Mouse (Mus musculus) G1E (cell line): Measurements from ENCODE around the gene Slc12a6. TPM values are rescaled to one million over a fixed set of nuclear protein-coding genes. Genes with fewer than 3 reads are reported as not detected.
A peak's percentile ranks its signal among the peaks of the same experiment; 100 is the strongest.

Experiments
- ATAC-seq: 2 replicates; pipeline ENCODE4 v1.8.0; 2016; ENCODE audit warnings: mild to moderate bottlenecking; ENCODE audit not compliant: insufficient number of reproducible peaks, poor library complexity, low FRiP score, severe bottlenecking; ENCODE audit errors: extremely low read depth
- DNase-seq: peaks from one replicate; pipeline ENCODE4 v3.0.0; 2012; ENCODE audit warnings: low spot score
- H3K27me3 ChIP-seq: 2 replicates; pipeline ENCODE4 v1.6.1; 2012; ENCODE audit warnings: mild to moderate bottlenecking, low read length, inconsistent platforms; ENCODE audit not compliant: insufficient read depth
- H3K36me3 ChIP-seq: replicated peaks from 2 replicates; pipeline ENCODE3; 2012; ENCODE audit warnings: mild to moderate bottlenecking, inconsistent platforms
- H3K4me1 ChIP-seq: 2 replicates; pipeline ENCODE4 v1.6.1; 2012; ENCODE audit warnings: low read depth, low read length, inconsistent platforms, mixed read lengths; ENCODE audit not compliant: insufficient read depth
- H3K4me3 ChIP-seq: 2 replicates; pipeline ENCODE4 v1.5.1; 2012; ENCODE audit warnings: low read depth, mild to moderate bottlenecking, inconsistent platforms, low read length, moderate library complexity, mixed read lengths
- H3K9me3 ChIP-seq: replicated peaks from 2 replicates; pipeline ENCODE4 v1.6.1; 2012; ENCODE audit warnings: inconsistent platforms
- CTCF ChIP-seq: IDR thresholded peaks from 2 replicates; pipeline ENCODE4 v1.5.1; 2012; ENCODE audit warnings: low read depth, low read length, inconsistent platforms, mixed read lengths
- GATA1 ChIP-seq: IDR thresholded peaks from 2 replicates; pipeline ENCODE4 v1.6.1; 2012; ENCODE audit warnings: borderline replicate concordance, low read length, inconsistent platforms, mixed read lengths
- GATA2 ChIP-seq: IDR thresholded peaks from 2 replicates; pipeline ENCODE4 v1.6.1; 2012; ENCODE audit warnings: low read depth, low read length, inconsistent platforms, borderline replicate concordance
- POLR2AphosphoS5 ChIP-seq: IDR thresholded peaks from 2 replicates; pipeline ENCODE4 v1.6.1; 2012; ENCODE audit warnings: low read depth, low read length, inconsistent platforms; ENCODE audit not compliant: insufficient replicate concordance
- TAL1 ChIP-seq: conservative IDR thresholded peaks from 2 replicates; pipeline ENCODE4 v1.6.1; 2012; ENCODE audit warnings: low read depth, low read length, inconsistent platforms, mixed read lengths
- polyA plus RNA-seq: library from polyadenylated mRNA; stranded (reverse); fragments of >175 nt; gene quantifications from 2 replicates; pipeline ENCODE4 v1.2.3, GENCODE M21; 2012
- total RNA-seq, 2 experiments: library from RNA; stranded (forward) in 1 of 2; stranded (reverse) in 1 of 2; fragments of 200-1000 nt in 1 of 2; fragments of >200 nt in 1 of 2; fragmentation: Nextera tagmentation in 1 of 2; gene quantifications; 2 replicates each; pipeline ENCODE4 v1.2.3; 2014 to 2017

Gene Slc12a6
- total and polyA plus RNA-seq, 3 experiments = 4.2 to 55.9 (median 50.5) TPM

DNA sequence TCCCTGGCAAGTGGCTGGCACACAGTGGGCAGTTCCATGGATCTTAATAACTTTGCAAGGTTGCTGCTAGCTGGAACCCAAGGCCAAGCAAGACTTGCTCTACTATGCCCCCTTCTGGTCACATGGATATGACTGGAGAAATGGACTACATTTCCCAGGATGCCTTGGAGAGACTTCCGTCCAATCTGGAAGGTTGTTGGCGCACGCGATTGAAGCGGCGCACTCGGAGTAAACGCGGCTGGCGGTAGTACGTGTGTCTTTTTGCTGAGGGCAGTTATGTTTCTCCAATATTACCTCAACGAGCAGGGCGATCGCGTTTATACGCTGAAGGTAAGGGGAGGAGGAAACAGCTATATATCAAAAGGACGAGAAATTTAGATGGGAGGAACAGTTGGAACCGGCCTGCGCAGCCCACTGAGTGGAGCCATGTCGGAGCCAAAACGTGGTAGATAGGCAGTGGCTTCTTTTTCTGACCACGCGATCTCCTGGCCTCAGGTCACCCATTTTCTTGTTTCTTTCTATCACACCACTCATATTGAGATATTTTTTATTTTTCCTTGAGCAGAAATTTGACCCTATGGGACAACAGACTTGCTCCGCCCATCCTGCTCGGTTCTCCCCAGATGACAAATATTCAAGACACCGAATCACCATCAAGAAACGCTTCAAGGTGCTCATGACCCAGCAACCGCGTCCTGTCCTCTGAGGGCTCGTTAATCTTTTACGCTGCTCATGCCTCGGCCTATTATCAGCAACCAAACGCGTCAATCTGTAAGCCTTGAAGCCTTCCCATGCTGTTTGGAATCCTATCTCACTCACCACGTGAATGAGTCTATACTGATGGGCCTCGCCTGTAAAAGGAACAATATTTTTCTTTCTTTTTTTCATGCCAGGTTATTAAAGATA is 3.6 kb upstream of the Slc12a6 start, which contains the start of gene Nop10:
Gene Nop10 (plus strand): TSS at position 179 of the 906 bp plus-strand sequence.
- TF ChIP-seq TAL1 = no peak
- TF ChIP-seq POLR2AphosphoS5 = 0 out of 2 replicates have a peak, but pooled peaks have one; percentile 64
- TF ChIP-seq CTCF = peak; percentile 72
- no peak for TF ChIP-seq GATA1
- no peak for TF ChIP-seq GATA2
- peaks cover 35% of the 10 kb centered on the region for H3K4me1 ChIP-seq
- DNase-seq (peak; percentile 67), ATAC-seq (peak; percentile 71)
- H3K9me3 ChIP-seq = no peaks in the 10 kb centered on the region
- no peaks in the 10 kb centered on the region; the same call in 1 of the 2 replicates for H3K27me3 ChIP-seq
- H3K36me3 ChIP-seq = peaks cover 21% of the 10 kb centered on the region
- peak within 1 kb of the TSS; percentile 75 for H3K4me3 ChIP-seq

GRCm38 (mm10) chr2:112262779-112263295 is 2.8 kb upstream of the Slc12a6 start:
- ATAC-seq (peak; percentile 35; the same call in 1 of the 2 replicates), DNase-seq (peak; percentile 28)
- H3K4me1 ChIP-seq = peaks cover 36% of the 10 kb centered on the region
- H3K9me3 ChIP-seq = no peaks in the 10 kb centered on the region
- peak overlapping the region; percentile 75 for H3K4me3 ChIP-seq
- H3K27me3 ChIP-seq = no peaks in the 10 kb centered on the region; the same call in 1 of the 2 replicates
- TF ChIP-seq POLR2AphosphoS5 (no peak), CTCF (no peak), TAL1 (no peak), GATA2 (no peak), GATA1 (no peak)
- peaks cover 21% of the 10 kb centered on the region for H3K36me3 ChIP-seq

- Histone ChIP-seq H3K36me3 (peaks cover 21% of the 10 kb centered on the region), H3K4me3 (no peak overlapping the region; the same call in 1 of the 2 replicates), H3K9me3 (no peaks in the 10 kb centered on the region), H3K4me1 (peaks cover 38% of the 10 kb centered on the region), H3K27me3 (no peaks in the 10 kb centered on the region)
- TF ChIP-seq GATA1 (no peak), TAL1 (no peak), CTCF (no peak), POLR2AphosphoS5 (no peak), GATA2 (no peak)
- ATAC-seq (no peak), DNase-seq (no peak)
These were observed 1.3 kb upstream of the Slc12a6 start for GRCm38 (mm10) chr2:112264364-112264763.

GRCm38 (mm10) chr2:112266242-112266592 is 592 bp downstream of the Slc12a6 start, which contains the start of gene Gm21985:
Gene Gm21985, plus strand, starts transcription at chr2:112266314.
- DNase-seq = peak; percentile 30
- peaks cover 24% of the 10 kb centered on the region for H3K36me3 ChIP-seq
- H3K27me3 ChIP-seq = no peaks in the 10 kb centered on the region
- peaks cover 38% of the 10 kb centered on the region for H3K4me1 ChIP-seq
- ATAC-seq = 0 out of 2 replicates have a peak, but pooled peaks have one; percentile 9
- H3K4me3 ChIP-seq = peak within 1 kb of the TSS; percentile 94
- no peak for TF ChIP-seq GATA2
- TF ChIP-seq POLR2AphosphoS5 = no peak
- TF ChIP-seq CTCF = no peak
- TF ChIP-seq TAL1 = no peak
- no peak for TF ChIP-seq GATA1
- no peaks in the 10 kb centered on the region for H3K9me3 ChIP-seq

DNA sequence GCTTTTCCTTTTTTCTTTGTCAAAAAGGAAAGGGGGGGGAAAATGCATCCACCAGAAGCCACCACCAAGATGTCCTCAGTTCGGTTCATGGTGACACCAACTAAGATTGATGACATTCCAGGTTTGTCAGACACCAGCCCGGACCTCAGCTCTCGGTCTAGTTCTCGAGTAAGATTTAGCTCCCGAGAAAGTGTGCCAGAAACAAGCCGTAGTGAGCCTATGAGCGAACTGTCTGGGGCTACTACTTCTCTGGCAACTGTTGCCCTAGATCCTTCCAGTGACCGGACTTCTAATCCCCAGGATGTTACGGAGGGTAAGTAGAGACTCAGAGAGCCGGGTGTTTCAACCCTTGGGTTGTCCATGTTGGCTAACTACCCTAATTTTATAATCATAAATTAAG is 1.2 kb downstream of the Slc12a6 start:
- no peak for DNase-seq
- Histone ChIP-seq H3K4me3 (no peak overlapping the region; the same call in 1 of the 2 replicates), H3K36me3 (peaks cover 26% of the 10 kb centered on the region), H3K9me3 (no peaks in the 10 kb centered on the region), H3K27me3 (no peaks in the 10 kb centered on the region), H3K4me1 (peaks cover 36% of the 10 kb centered on the region)
- no peak for ATAC-seq
- TF ChIP-seq CTCF (no peak), GATA2 (no peak), TAL1 (no peak), POLR2AphosphoS5 (no peak), GATA1 (no peak)

- ATAC-seq (0 out of 2 replicates have a peak, but pooled peaks have one; percentile 18), DNase-seq (no peak)
- H3K4me3 ChIP-seq = no peak overlapping the region
- no peaks in the 10 kb centered on the region for H3K9me3 ChIP-seq
- no peaks in the 10 kb centered on the region for H3K27me3 ChIP-seq
- TF ChIP-seq GATA1 (no peak), CTCF (no peak), TAL1 (no peak), GATA2 (no peak), POLR2AphosphoS5 (no peak)
- H3K4me1 ChIP-seq = peaks cover 36% of the 10 kb centered on the region
- peaks cover 26% of the 10 kb centered on the region for H3K36me3 ChIP-seq
These were observed 2.1 kb downstream of the Slc12a6 start for GRCm38 (mm10) chr2:112267547-112268269.
